Mouse (Mus musculus): ENCODE data around the gene Olfr1318. TPM values are rescaled to one million over a fixed set of nuclear protein-coding genes. Genes with fewer than 3 reads are reported as not detected.

Olfr1318 gene
- total RNA-seq (2014; rRNA removed; ENCODE audit: low replicate concordance) (not detected in 2 replicates), polyA plus RNA-seq (2015; fragmentation: Nextera tagmentation; extraction: Ambion mirVana) (not detected in 2 replicates)

GRCm38 (mm10) chr2:112153898-112154297, at the start of gene Olfr1318:
Gene Olfr1318, plus strand, starts transcription at chr2:112154198.
- Histone ChIP-seq H3K27ac (ENCODE audit: low read depth) (no peak within 1 kb of the TSS), H3K4me1 (ENCODE audit: control insufficient read depth, insufficient read depth) (no peaks in the 10 kb centered on the region), H3K9ac (replicated peaks; ENCODE audit: low read depth, low read length) (no peak within 1 kb of the TSS), H3K27me3 (ENCODE audit: control insufficient read depth, insufficient read depth, low read length) (no peaks in the 10 kb centered on the region), H3K4me2 (ENCODE audit: low read depth, low read length) (no peak within 1 kb of the TSS), H3K4me3 (ENCODE audit: low read depth, low read length) (no peak within 1 kb of the TSS), H3K9me3 (replicated peaks; ENCODE audit: control insufficient read depth, low read length) (no peaks in the 10 kb centered on the region), H3K36me3 (replicated peaks; ENCODE audit: control insufficient read depth, insufficient read depth, low read length) (no peaks in the 10 kb centered on the region)
- no peak for TF ChIP-seq CTCF (IDR thresholded peaks at IDR 0.05; ENCODE audit: low read depth)
- TF ChIP-seq EP300 (IDR thresholded peaks at IDR 0.05; ENCODE audit: low read depth), result no peak
- ATAC-seq (ENCODE audit: insufficient read depth, low read depth), result no peak
- no peak for DNase-seq (ENCODE audit: low spot score)

GRCm38 (mm10) chr2:112115340-112115739, 38.7 kb upstream of the Olfr1318 start, which contains the start of gene Olfr1315-ps1:
Gene Olfr1315-ps1, minus strand, starts transcription at chr2:112115440.
- TF ChIP-seq EP300 (IDR thresholded peaks at IDR 0.05; ENCODE audit: low read depth), result no peak
- TF ChIP-seq CTCF (IDR thresholded peaks at IDR 0.05; ENCODE audit: low read depth), result no peak
- Histone ChIP-seq H3K4me3 (ENCODE audit: low read depth, low read length) (no peak within 1 kb of the TSS), H3K9me3 (replicated peaks; ENCODE audit: control insufficient read depth, low read length) (no peaks in the 10 kb centered on the region), H3K36me3 (replicated peaks; ENCODE audit: control insufficient read depth, insufficient read depth, low read length) (no peaks in the 10 kb centered on the region), H3K4me2 (ENCODE audit: low read depth, low read length) (no peak within 1 kb of the TSS), H3K9ac (replicated peaks; ENCODE audit: low read depth, low read length) (no peak within 1 kb of the TSS), H3K27me3 (ENCODE audit: control insufficient read depth, insufficient read depth, low read length) (no peaks in the 10 kb centered on the region), H3K27ac (ENCODE audit: low read depth) (no peak within 1 kb of the TSS), H3K4me1 (ENCODE audit: control insufficient read depth, insufficient read depth) (no peaks in the 10 kb centered on the region)
- no peak for ATAC-seq (ENCODE audit: insufficient read depth, low read depth)
- no peak for DNase-seq (ENCODE audit: low spot score)
- 56% methylated on average over 1 of the region's 1 CpGs for WGBS

GRCm38 (mm10) chr2:112134877-112135276, 19.1 kb upstream of the Olfr1318 start, which contains the start of gene Olfr1316:
Gene Olfr1316, minus strand, starts transcription at chr2:112134977.
- H3K36me3 ChIP-seq (replicated peaks; ENCODE audit: control insufficient read depth, insufficient read depth, low read length), result no peaks in the 10 kb centered on the region
- H3K27me3 ChIP-seq (ENCODE audit: control insufficient read depth, insufficient read depth, low read length), result no peaks in the 10 kb centered on the region
- TF ChIP-seq EP300 (IDR thresholded peaks at IDR 0.05; ENCODE audit: low read depth), result no peak
- no peak for TF ChIP-seq CTCF (IDR thresholded peaks at IDR 0.05; ENCODE audit: low read depth)
- H3K9ac ChIP-seq (replicated peaks; ENCODE audit: low read depth, low read length), result no peak within 1 kb of the TSS
- no peaks in the 10 kb centered on the region for H3K4me1 ChIP-seq (ENCODE audit: control insufficient read depth, insufficient read depth)
- H3K4me2 ChIP-seq (ENCODE audit: low read depth, low read length), result no peak within 1 kb of the TSS
- WGBS, result 75% methylated on average over 2 of the region's 2 CpGs
- no peak within 1 kb of the TSS for H3K27ac ChIP-seq (ENCODE audit: low read depth)
- ATAC-seq (ENCODE audit: insufficient read depth, low read depth) (no peak), DNase-seq (ENCODE audit: low spot score) (no peak)
- H3K4me3 ChIP-seq (ENCODE audit: low read depth, low read length), result no peak within 1 kb of the TSS
- H3K9me3 ChIP-seq (replicated peaks; ENCODE audit: control insufficient read depth, low read length), result no peaks in the 10 kb centered on the region

GRCm38 (mm10) chr2:112140029-112140428, 14.0 kb upstream of the Olfr1318 start, which contains the start of gene Olfr1317:
Gene Olfr1317, plus strand, starts transcription at chr2:112140329.
- TF ChIP-seq CTCF (IDR thresholded peaks at IDR 0.05; ENCODE audit: low read depth), result no peak
- TF ChIP-seq EP300 (IDR thresholded peaks at IDR 0.05; ENCODE audit: low read depth), result no peak
- no peaks in the 10 kb centered on the region for H3K36me3 ChIP-seq (replicated peaks; ENCODE audit: control insufficient read depth, insufficient read depth, low read length)
- H3K9ac ChIP-seq (replicated peaks; ENCODE audit: low read depth, low read length), result no peak within 1 kb of the TSS
- WGBS, result 65% methylated on average over 2 of the region's 2 CpGs
- no peaks in the 10 kb centered on the region for H3K27me3 ChIP-seq (ENCODE audit: control insufficient read depth, insufficient read depth, low read length)
- ATAC-seq (ENCODE audit: insufficient read depth, low read depth), result no peak
- no peak within 1 kb of the TSS for H3K27ac ChIP-seq (ENCODE audit: low read depth)
- no peaks in the 10 kb centered on the region for H3K4me1 ChIP-seq (ENCODE audit: control insufficient read depth, insufficient read depth)
- no peaks in the 10 kb centered on the region for H3K9me3 ChIP-seq (replicated peaks; ENCODE audit: control insufficient read depth, low read length)
- no peak for DNase-seq (ENCODE audit: low spot score)
- H3K4me3 ChIP-seq (ENCODE audit: low read depth, low read length), result no peak within 1 kb of the TSS
- no peak within 1 kb of the TSS for H3K4me2 ChIP-seq (ENCODE audit: low read depth, low read length)

- H3K9me3 ChIP-seq (replicated peaks; ENCODE audit: control insufficient read depth, low read length), result no peaks in the 10 kb centered on the region
- no peak overlapping the region for H3K4me2 ChIP-seq (ENCODE audit: low read depth, low read length)
- TF ChIP-seq CTCF (IDR thresholded peaks at IDR 0.05; ENCODE audit: low read depth) (peak; percentile 92), EP300 (IDR thresholded peaks at IDR 0.05; ENCODE audit: low read depth) (no peak)
- H3K4me1 ChIP-seq (ENCODE audit: control insufficient read depth, insufficient read depth), result no peaks in the 10 kb centered on the region
- 1% methylated on average over 2 of the region's 2 CpGs for WGBS
- H3K36me3 ChIP-seq (replicated peaks; ENCODE audit: control insufficient read depth, insufficient read depth, low read length), result no peaks in the 10 kb centered on the region
- H3K27ac ChIP-seq (ENCODE audit: low read depth), result no peak overlapping the region
- H3K9ac ChIP-seq (replicated peaks; ENCODE audit: low read depth, low read length), result no peak overlapping the region
- ATAC-seq (ENCODE audit: insufficient read depth, low read depth) (no peak), DNase-seq (ENCODE audit: low spot score) (peak; percentile 63)
- no peaks in the 10 kb centered on the region for H3K27me3 ChIP-seq (ENCODE audit: control insufficient read depth, insufficient read depth, low read length)
- H3K4me3 ChIP-seq (ENCODE audit: low read depth, low read length), result no peak overlapping the region
These were observed 42.9 kb downstream of the Olfr1318 start for GRCm38 (mm10) chr2:112196859-112197258.

GRCm38 (mm10) chr2:112203056-112203455, 49.1 kb downstream of the Olfr1318 start:
- Histone ChIP-seq H3K36me3 (replicated peaks; ENCODE audit: control insufficient read depth, insufficient read depth, low read length) (no peaks in the 10 kb centered on the region), H3K9ac (replicated peaks; ENCODE audit: low read depth, low read length) (no peak overlapping the region), H3K27me3 (ENCODE audit: control insufficient read depth, insufficient read depth, low read length) (no peaks in the 10 kb centered on the region), H3K4me3 (ENCODE audit: low read depth, low read length) (no peak overlapping the region), H3K4me2 (ENCODE audit: low read depth, low read length) (no peak overlapping the region), H3K27ac (ENCODE audit: low read depth) (no peak overlapping the region), H3K4me1 (ENCODE audit: control insufficient read depth, insufficient read depth) (no peaks in the 10 kb centered on the region), H3K9me3 (replicated peaks; ENCODE audit: control insufficient read depth, low read length) (no peaks in the 10 kb centered on the region)
- DNase-seq (ENCODE audit: low spot score), result no peak
- TF ChIP-seq CTCF (IDR thresholded peaks at IDR 0.05; ENCODE audit: low read depth), result no peak
- ATAC-seq (ENCODE audit: insufficient read depth, low read depth), result no peak
- 61% methylated on average over 6 of the region's 6 CpGs for WGBS

Other genes with a start within 250 kb of the Olfr1318 start
- gene Olfr1306, start 237.9 kb upstream of the Olfr1318 start, total RNA-seq (2014; rRNA removed; ENCODE audit: low replicate concordance), result not detected in 2 replicates
- not detected in 2 replicates for gene Olfr1306, start 237.9 kb upstream of the Olfr1318 start, polyA plus RNA-seq (2015; fragmentation: Nextera tagmentation; extraction: Ambion mirVana)
- gene Olfr1307, start 204.8 kb upstream of the Olfr1318 start, total RNA-seq (2014; rRNA removed; ENCODE audit: low replicate concordance), result not detected in 2 replicates
- not detected in 2 replicates for gene Olfr1307, start 204.8 kb upstream of the Olfr1318 start, polyA plus RNA-seq (2015; fragmentation: Nextera tagmentation; extraction: Ambion mirVana)
- gene Olfr1308, start 189.3 kb upstream of the Olfr1318 start, total RNA-seq (2014; rRNA removed; ENCODE audit: low replicate concordance), result not detected in 2 replicates
- not detected in 2 replicates for gene Olfr1308, start 189.3 kb upstream of the Olfr1318 start, polyA plus RNA-seq (2015; fragmentation: Nextera tagmentation; extraction: Ambion mirVana)
- gene Olfr1309, start 163.9 kb upstream of the Olfr1318 start, total RNA-seq (2014; rRNA removed; ENCODE audit: low replicate concordance), result not detected in 2 replicates
- gene Olfr1309, start 163.9 kb upstream of the Olfr1318 start, polyA plus RNA-seq (2015; fragmentation: Nextera tagmentation; extraction: Ambion mirVana), result not detected in 2 replicates
- not detected in 2 replicates for gene Olfr1310, start 141.5 kb upstream of the Olfr1318 start, total RNA-seq (2014; rRNA removed; ENCODE audit: low replicate concordance)
- not detected in 2 replicates for gene Olfr1310, start 141.5 kb upstream of the Olfr1318 start, polyA plus RNA-seq (2015; fragmentation: Nextera tagmentation; extraction: Ambion mirVana)
- not detected in 2 replicates for gene Olfr1311, start 129.8 kb upstream of the Olfr1318 start, total RNA-seq (2014; rRNA removed; ENCODE audit: low replicate concordance)
- gene Olfr1311, start 129.8 kb upstream of the Olfr1318 start, polyA plus RNA-seq (2015; fragmentation: Nextera tagmentation; extraction: Ambion mirVana), result not detected in 2 replicates
- not detected in 2 replicates for gene Olfr1312, start 104.0 kb upstream of the Olfr1318 start, total RNA-seq (2014; rRNA removed; ENCODE audit: low replicate concordance)
- gene Olfr1312, start 104.0 kb upstream of the Olfr1318 start, polyA plus RNA-seq (2015; fragmentation: Nextera tagmentation; extraction: Ambion mirVana), result not detected in 2 replicates
- not detected in 2 replicates for gene Olfr1313, start 76.4 kb upstream of the Olfr1318 start, total RNA-seq (2014; rRNA removed; ENCODE audit: low replicate concordance)
- not detected in 2 replicates for gene Olfr1313, start 76.4 kb upstream of the Olfr1318 start, polyA plus RNA-seq (2015; fragmentation: Nextera tagmentation; extraction: Ambion mirVana)
- gene Olfr1314, start 57.4 kb upstream of the Olfr1318 start, total RNA-seq (2014; rRNA removed; ENCODE audit: low replicate concordance), result not detected in 2 replicates
- gene Olfr1314, start 57.4 kb upstream of the Olfr1318 start, polyA plus RNA-seq (2015; fragmentation: Nextera tagmentation; extraction: Ambion mirVana), result not detected in 2 replicates
- not detected in 2 replicates for gene Olfr1315-ps1, start 38.8 kb upstream of the Olfr1318 start, total RNA-seq (2014; rRNA removed; ENCODE audit: low replicate concordance)
- gene Olfr1315-ps1, start 38.8 kb upstream of the Olfr1318 start, polyA plus RNA-seq (2015; fragmentation: Nextera tagmentation; extraction: Ambion mirVana), result not detected in 2 replicates
- not detected in 2 replicates for gene Olfr1316, start 19.2 kb upstream of the Olfr1318 start, total RNA-seq (2014; rRNA removed; ENCODE audit: low replicate concordance)
- gene Olfr1316, start 19.2 kb upstream of the Olfr1318 start, polyA plus RNA-seq (2015; fragmentation: Nextera tagmentation; extraction: Ambion mirVana), result not detected in 2 replicates
- not detected in 2 replicates for gene Olfr1317, start 13.9 kb upstream of the Olfr1318 start, total RNA-seq (2014; rRNA removed; ENCODE audit: low replicate concordance)
- not detected in 2 replicates for gene Olfr1317, start 13.9 kb upstream of the Olfr1318 start, polyA plus RNA-seq (2015; fragmentation: Nextera tagmentation; extraction: Ambion mirVana)
- gene Lpcat4, start 85.3 kb downstream of the Olfr1318 start, total RNA-seq (2014; rRNA removed; ENCODE audit: low replicate concordance), result 5.0 and 10.0 TPM in 2 replicates
- gene Lpcat4, start 85.3 kb downstream of the Olfr1318 start, polyA plus RNA-seq (2015; fragmentation: Nextera tagmentation; extraction: Ambion mirVana), result 3.1 and 3.6 TPM in 2 replicates
- not detected in 2 replicates for gene Nutm1, start 105.1 kb downstream of the Olfr1318 start, total RNA-seq (2014; rRNA removed; ENCODE audit: low replicate concordance)
- gene Nutm1, start 105.1 kb downstream of the Olfr1318 start, polyA plus RNA-seq (2015; fragmentation: Nextera tagmentation; extraction: Ambion mirVana), result not detected in 2 replicates
- gene Nop10, start 107.7 kb downstream of the Olfr1318 start, total RNA-seq (2014; rRNA removed; ENCODE audit: low replicate concordance), result 95.5 and 125 TPM in 2 replicates
- gene Nop10, start 107.7 kb downstream of the Olfr1318 start, polyA plus RNA-seq (2015; fragmentation: Nextera tagmentation; extraction: Ambion mirVana), result 148 and 154 TPM in 2 replicates
- gene Slc12a6, start 111.6 kb downstream of the Olfr1318 start, total RNA-seq (2014; rRNA removed; ENCODE audit: low replicate concordance), result 42.8 and 48.1 TPM in 2 replicates
- 6.5 and 7.2 TPM in 2 replicates for gene Slc12a6, start 111.6 kb downstream of the Olfr1318 start, polyA plus RNA-seq (2015; fragmentation: Nextera tagmentation; extraction: Ambion mirVana)
- not detected in 2 replicates for gene Gm21985, start 112.1 kb downstream of the Olfr1318 start, total RNA-seq (2014; rRNA removed; ENCODE audit: low replicate concordance)
- not detected in 2 replicates for gene Gm21985, start 112.1 kb downstream of the Olfr1318 start, polyA plus RNA-seq (2015; fragmentation: Nextera tagmentation; extraction: Ambion mirVana)
- 58.5 and 70.1 TPM in 2 replicates for gene Emc4, start 213.8 kb downstream of the Olfr1318 start, total RNA-seq (2014; rRNA removed; ENCODE audit: low replicate concordance)
- gene Emc4, start 213.8 kb downstream of the Olfr1318 start, polyA plus RNA-seq (2015; fragmentation: Nextera tagmentation; extraction: Ambion mirVana), result 104 and 110 TPM in 2 replicates
- gene Katnbl1, start 225.0 kb downstream of the Olfr1318 start, total RNA-seq (2014; rRNA removed; ENCODE audit: low replicate concordance), result 3.5 and 8.0 TPM in 2 replicates
- gene Katnbl1, start 225.0 kb downstream of the Olfr1318 start, polyA plus RNA-seq (2015; fragmentation: Nextera tagmentation; extraction: Ambion mirVana), result 12.6 and 13.3 TPM in 2 replicates